Mouse (Mus musculus) testis, adult 2 months (tissue): ENCODE results near the gene Lama2.

Experiments used
- CTCF ChIP-seq: fragments of 200-500 bp; IDR thresholded peaks from 2 replicates; pipeline ENCODE4 v1.5.1; 2012; ENCODE audit warnings: low read depth, mild to moderate bottlenecking, inconsistent platforms, low read length, moderate library complexity; ENCODE audit not compliant: control insufficient read depth, insufficient read depth, insufficient replicate concordance
- POLR2A ChIP-seq: fragments of 200-500 bp; IDR thresholded peaks from 2 replicates; pipeline ENCODE4 v1.6.1; 2012; ENCODE audit warnings: low read depth, mild to moderate bottlenecking, inconsistent platforms, low read length, moderate library complexity; ENCODE audit not compliant: control insufficient read depth

- TF ChIP-seq POLR2A, result no peak
- no peak for TF ChIP-seq CTCF
These were observed 23.9 kb downstream of the Lama2 start for GRCm38 (mm10) chr10:27595675-27596074.
